Mouse (Mus musculus) gonadal fat pad, adult 2 months (tissue): Measurements from ENCODE around the gene Chrm1. TPM values are rescaled to one million over a fixed set of nuclear protein-coding genes. Genes with fewer than 3 reads are reported as not detected.

ENCODE experiments used
- DNase-seq: peaks from one replicate; pipeline ENCODE4 v3.0.0-alpha.2; 2012; ENCODE audit warnings: low read depth
- polyA plus RNA-seq: library from polyadenylated mRNA; depleted of rRNA; stranded (reverse); fragments of >200 nt; gene quantifications from 2 replicates; pipeline ENCODE4 v1.2.3, GENCODE M21; 2012

Chrm1 gene
- polyA plus RNA-seq, 1 experiment = 0.12 TPM

DNA sequence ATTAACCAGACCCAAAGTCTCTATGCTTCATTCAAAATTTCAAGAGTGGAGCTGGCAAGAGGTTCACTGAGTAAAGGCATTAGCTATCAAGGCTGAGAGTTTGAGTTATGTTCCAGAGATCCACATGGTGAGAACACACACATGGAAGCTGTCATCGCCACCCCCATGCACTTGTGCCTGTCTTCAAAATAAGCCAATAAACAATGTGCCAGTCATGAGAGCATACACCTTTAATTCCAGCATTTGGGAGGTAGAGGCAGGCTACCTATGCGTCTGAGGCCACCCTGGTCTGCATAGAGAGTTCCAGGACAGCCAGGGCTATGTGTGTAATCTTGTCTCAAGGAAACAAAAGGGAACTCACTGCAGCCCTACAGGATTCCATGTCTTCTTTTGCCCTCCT lies 20.0 kb downstream of the Chrm1 start:
- DNase-seq = no peak

DNA sequence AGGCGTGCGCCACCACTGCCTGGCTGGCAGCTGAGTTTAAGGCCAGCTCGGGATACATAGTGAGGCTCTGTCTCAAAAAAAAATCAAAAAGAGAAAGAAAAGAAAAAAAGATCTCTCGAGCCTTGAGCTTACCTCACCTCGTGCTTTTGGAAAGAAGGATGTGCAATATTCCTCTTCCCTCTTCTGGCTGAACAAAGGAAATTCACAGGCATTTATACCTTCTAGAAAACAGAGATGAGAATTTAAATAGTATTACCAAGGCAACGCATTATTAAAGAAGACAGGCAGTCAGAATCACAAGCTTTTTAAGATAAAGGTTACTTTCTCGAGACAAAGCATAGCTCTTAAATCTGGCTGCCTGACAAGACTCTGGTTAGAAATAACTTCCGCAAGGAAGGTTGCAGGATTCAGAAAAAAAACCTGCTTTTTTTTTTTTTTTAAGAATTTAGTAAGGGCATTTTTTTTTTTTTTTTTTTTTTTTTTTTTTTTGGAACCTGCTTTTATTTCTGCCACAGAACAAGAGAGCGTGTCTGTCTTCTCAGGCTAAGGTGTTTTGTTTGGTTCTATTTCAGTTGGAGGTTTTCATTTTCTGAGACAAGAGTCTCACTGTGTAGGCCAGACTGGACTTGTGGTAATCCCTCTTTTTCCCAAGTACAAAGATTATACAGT lies 28.4 kb downstream of the Chrm1 start:
- no peak for DNase-seq

GRCm38 (mm10) chr19:8692740-8693139 lies 29.2 kb downstream of the Chrm1 start:
- DNase-seq = no peak

- no peak for DNase-seq
Measured at GRCm38 (mm10) chr19:8695330-8695729, 31.7 kb downstream of the Chrm1 start.

DNA sequence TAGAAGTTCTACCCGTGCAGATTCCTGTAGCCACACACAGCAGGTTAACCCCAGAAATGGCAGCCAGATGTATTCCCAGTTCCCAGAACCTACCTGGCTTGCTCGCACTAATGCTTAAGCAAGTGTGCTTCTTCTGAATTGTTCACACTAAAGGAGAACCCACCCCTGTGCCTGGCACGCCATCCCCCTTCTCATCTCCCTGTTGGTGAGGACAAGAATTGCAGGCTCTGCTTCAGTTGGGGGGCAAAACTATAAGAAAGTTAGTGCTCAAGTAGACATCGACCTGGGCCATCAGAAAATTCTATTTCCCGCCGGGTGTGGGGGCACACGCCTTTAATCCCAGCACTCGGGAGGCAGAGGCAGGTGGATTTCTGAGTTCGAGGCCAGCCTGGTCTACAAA lies 36.1 kb downstream of the Chrm1 start:
- no peak for DNase-seq

- no peak for DNase-seq
Measured at GRCm38 (mm10) chr19:8702458-8702857, 38.9 kb downstream of the Chrm1 start.

DNA sequence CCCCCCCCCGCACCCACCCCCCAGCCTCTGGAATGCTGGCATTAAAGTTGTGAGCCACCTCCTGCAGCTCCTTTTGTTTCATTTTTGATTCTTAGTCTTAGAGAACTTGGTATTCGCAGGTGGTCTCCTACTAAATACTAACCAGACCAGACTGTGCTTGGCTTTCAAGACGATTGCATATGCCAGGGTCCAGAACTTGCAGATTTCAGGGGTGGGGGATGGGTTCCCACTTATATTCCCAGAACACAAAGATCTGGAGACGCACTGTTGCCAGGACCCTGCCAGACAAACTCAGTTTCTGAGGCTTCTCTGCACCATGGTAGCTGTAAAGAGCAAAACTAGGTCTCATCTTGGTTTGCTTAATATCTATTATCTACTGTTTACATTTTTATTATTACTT lies 40.0 kb downstream of the Chrm1 start:
- no peak for DNase-seq

DNA sequence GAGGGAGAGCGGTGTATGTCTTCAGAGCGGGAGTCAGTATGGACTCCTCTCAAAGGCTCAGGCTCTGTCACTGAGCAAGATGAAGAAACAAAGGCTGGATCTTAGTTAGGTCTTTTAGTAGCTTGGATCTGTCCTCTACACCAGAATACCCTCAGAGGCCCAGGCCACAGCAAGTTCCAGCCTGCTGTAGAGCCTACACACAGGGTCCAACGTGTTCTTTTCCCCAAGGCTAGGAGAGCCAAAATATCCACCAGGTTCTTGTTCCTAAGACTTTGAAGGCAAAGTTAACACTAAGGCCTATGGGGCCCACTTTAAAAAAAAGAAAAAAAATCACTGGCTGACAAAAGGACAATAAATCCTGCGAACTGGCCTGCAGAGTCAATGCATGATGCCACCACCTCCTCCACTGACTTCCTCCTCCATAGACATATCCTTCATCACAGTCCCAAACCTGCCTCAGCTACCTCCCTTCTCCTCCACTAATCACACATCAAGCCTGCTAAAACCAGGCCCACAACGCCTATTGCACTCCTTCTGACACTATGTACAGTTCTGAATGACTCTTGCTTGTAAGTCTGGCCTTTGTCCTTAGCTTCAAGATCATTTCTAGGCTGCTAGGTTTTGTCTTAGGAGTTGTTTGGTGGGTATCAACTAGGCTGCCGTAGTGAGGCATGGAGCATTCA lies 41.6 kb downstream of the Chrm1 start:
- peak; percentile 93 for DNase-seq

DNA sequence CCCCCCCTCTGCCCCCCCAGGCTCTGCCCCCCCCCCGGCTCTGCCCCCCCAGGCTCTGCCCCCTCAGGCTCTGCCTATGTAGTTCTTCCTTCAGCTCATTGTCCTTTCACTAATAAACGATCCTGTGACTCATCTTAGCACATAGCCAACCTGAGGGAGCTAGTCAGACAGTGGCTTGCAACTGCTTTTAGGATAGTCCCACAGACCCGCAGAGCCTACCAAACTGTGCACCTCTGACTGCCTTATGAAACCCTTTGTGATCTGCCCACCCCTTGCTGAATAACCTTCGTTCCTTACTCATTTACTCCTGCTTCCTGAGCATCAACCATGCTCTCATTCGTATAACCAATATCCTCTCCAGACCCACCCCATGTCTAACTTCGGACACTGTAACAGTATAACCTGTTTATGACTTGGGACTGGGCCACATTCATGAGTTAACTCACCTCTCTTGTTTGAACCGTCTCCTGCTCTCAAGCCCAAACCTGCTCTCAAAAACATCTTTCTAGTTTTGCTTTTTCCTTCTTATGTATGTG lies 42.6 kb downstream of the Chrm1 start:
- DNase-seq = no peak

GRCm38 (mm10) chr19:8706930-8707329 lies 43.3 kb downstream of the Chrm1 start:
- DNase-seq = no peak

GRCm38 (mm10) chr19:8708954-8709353 lies 45.4 kb downstream of the Chrm1 start:
- DNase-seq = no peak

DNA sequence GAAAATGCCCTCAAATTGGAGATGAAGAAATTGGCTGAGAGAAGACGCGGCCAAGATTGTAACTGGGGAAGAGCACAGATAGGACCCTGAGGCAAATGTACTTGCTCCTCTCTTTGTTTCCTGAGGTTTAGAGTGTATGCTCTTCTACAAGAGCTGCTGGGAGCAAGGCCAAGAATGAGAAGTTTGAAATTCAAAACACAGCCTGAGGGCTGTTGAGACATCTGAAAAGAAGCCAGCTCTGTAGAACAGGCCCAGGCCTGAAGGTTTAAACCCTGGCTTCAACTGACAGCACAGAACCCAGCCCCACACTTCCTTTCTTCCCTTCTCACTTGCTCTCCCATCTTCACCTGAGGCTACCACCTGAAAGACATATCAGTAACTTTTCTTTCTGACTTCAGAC lies 46.5 kb downstream of the Chrm1 start:
- DNase-seq = peak; percentile 100

GRCm38 (mm10) chr19:8711506-8711905 lies 47.9 kb downstream of the Chrm1 start:
- no peak for DNase-seq

DNA sequence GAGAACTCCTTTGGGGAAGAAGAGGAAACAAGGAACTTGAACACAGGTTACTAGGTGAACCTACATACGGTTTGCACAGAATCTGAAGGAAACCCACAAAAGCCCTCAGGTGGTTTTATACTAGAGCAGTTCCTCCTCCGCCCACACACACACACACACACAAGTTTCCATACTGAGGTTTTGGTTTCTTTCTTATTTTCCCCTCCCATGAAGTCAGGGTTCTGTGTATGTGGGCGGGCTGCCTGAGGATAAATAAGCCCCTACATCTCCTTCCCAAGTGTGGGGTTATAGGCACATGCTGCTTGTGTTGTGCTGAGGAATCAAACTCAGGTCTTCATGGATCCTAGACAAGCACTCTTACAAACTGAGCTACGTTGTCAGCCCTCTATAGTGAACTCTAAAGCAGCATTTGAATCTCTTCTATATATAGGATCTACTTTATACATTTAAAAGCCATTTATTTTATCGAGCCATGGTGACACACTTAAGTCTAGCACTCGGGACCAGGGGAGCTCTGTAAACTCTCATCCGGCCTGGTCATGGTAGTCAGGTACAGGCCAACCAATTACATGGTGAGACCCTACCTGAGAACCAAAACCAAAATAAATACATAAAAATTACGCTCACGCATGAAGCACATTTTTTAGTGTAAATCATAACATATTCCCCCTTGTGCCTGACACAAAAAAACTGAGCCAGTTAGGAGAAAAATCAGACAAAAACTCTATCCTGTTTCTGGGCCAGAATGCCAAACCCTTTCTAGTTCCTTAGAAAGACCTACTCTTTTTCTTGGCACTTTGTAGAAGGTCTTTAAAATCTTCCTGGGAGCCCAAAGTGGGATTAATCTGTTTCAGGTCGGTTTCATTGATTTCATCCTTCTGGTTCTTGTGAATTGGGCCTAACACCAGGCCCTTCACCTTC lies 48.6 kb downstream of the Chrm1 start:
- DNase-seq = no peak

GRCm38 (mm10) chr19:8712870-8713305 lies 49.3 kb downstream of the Chrm1 start:
- DNase-seq = no peak

DNA sequence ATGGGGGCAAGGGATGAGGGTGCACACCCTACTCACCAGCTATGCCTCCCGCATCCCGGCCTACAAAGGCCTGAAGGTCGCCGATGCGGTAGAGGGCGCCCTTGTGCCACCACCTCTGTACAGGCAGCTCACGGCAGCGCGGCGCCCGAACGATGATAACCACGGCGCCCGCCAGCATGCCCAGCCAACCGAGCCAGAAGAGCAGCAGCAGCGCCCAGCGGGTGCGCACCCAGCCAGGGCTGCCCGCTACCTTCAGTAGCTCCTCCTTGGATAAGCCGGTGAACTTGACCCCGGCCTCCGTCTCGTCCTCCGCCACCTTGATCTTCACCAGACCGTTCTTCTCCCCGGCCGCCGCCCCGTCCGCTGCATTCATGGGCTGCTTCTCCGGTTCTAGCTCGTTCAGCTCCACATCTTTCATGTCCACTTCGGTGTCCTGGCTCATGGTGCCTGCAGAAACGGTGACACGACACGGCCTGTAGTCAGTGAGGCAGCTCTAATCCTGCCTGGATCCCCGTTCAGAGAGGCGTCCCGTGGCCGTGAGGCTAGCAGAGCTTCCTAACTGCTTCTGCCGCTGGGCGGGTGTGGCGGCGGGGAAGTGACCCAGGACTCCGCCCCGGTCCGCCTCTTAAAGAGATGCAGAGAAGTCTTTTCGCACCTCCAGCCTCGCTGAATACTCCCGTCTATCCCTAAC lies 49.9 kb downstream of the Chrm1 start:
- DNase-seq = no peak

GRCm38 (mm10) chr19:8713997-8714652 lies 50.5 kb downstream of the Chrm1 start:
- no peak for DNase-seq

DNA sequence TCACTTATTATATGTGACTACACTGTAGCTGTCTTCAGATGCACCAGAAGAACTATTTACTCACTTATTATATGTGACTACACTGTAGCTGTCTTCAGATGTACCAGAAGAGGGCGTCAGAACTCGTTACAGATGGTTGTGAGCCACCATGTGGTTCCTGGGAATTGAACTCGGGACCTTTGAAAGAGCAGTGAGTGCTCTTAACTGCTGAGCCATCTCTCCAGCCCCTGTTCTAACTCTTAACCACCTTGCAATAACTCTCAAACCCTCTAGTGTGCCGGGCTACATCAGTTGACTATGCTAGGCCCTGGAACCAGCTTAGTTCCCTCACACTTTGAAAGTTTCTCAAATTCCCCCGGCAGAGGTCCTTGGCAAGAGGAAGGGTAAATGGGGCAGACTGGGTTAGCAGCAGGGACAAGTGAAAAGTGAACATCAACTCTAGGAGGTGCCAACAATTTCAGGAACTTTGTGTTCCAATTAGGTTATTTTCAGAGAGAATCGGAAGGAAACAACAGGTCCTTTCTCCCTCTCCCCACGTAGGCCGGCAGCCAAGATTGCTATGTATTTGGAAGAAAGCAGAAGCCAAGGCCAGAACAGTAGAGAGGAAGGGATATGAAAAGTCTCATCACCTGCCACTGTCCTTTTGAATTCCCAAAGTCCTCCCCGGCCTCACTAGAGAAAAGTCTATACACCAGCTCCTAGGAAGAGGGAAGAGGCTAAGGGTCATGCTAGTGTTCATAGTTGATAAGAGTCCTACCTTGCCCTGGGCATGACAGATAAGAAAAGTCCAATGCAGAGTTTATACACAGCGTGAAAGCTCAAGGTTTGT lies 51.3 kb downstream of the Chrm1 start:
- no peak for DNase-seq

DNA sequence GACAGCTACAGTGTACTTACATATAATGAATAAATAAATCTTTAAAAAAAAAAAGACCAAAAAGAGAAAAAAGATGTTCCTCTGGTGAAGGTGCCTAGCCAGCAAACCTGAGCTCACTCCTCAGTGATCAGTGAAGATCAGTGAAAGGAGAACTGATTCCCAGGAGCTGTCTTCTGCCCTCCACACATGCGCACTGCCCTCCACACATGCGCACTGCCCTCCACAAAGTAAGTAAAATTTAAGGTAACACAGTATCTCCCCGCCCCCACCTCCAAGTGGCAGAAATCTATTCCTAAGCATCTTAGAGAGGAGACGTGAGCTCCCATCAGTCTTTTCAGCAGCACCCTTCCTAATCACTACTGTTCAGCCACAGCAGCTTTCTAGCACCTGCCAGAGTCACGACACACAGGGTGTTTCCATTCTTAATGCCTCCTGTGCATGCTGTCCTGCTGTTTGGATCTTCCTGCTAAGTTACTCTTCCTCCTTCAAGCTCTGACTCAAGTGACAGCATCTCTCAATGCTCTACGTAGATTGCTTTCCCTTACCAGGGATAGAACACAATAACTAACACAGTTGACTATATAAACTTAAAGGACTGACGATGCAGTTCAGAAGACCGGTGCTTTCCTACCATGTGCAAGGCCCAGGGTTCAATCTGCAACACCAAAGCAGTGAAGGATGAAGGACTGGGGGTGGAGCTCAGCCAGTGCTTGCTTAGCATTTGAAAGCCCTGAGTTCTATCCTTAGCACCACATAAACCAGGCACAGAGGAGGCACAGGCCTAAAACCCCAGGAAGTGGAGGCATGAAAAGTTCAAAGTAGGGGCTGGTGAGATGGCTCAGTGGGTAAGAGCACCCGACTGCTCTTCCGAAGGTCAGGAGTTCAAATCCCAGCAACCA lies 52.5 kb downstream of the Chrm1 start:
- DNase-seq = no peak
